Mouse (Mus musculus) cerebellum, postnatal 25 days (tissue): ENCODE measurements at regions not wholly inside any gene's neighbourhood (a gene's known extent, or its start where the extent isn't known, plus 50 kb on each side); places are given as distances from the start of the nearest gene placed in this dataset.

Source experiments
- DNase-seq, 2 experiments: peaks; one replicate each; pipeline ENCODE4 v3.0.0; 2021; ENCODE audit warnings: mixed read lengths in 2 of 2

DNA sequence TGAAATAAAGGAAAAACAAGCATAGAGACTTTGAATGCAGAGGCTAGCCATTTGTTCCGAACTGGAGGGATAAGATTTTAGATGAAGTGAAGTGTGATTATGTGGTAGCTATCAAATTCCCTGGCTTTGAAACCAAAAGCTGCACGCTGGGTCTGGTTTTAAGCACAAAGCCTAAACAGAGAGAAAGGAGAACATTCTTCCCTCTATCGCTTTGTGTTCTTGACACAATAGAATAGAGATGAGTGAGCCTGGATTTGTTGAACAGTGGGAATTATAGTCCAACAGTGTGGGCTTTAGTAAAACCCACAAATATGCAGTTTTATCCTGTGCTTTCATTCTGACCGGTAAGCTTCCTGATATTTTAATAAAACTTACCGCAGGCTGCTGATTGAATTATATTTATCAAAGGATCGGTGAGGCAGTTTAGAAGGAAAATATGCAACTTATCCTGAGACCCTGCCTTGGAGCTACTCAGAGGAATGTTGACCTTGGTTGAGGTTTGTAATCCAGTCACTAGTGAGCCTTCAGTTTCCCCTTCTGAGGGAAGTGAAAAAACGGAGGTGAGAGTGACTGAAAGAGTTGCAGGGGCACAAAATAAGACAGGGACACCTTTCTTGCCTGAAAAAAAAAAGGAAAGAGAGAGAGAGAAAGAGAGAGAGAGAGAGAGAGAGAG, 481.7 kb upstream of the Tenm4 start:
- DNase-seq, result no peak

DNA sequence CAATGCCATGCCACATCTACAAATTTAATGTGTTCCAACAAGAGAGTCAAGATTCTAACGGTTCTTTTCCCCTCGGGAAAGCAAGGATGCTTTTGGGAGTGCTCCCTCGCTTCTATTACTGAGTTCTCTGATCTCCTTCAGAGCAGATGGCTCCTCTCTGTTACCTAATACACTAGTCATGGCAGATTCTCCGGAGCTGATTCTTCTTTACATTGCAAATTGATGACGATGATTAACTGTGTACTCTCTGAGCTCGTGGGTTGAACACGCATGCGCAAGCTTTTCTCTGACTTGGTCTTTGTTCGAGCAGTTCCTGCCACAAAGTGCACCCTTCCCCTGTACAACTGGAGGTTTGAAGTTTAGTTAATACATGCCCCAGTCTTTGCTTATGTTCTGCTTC, 471.5 kb upstream of the Tenm4 start:
- no peak for DNase-seq

DNA sequence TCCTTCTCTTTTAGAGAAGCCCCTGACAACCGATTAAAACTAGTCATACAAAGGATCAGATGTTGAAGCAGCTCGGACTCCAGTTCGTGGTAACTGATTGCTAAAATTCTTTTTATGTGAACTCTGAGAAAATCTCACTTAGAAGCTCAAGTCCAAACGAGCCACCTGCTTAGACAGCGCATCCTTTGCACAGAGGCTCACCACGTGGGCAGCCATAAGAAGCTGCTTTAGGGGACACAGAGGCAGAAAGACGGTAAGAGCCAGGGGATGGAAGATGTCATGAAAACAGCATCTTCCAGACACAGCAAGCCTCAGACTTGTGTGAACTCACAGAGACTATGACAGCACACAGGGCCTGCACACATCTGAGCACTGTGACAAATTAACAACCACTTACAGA, 461.0 kb upstream of the Tenm4 start:
- DNase-seq, result no peak

DNA sequence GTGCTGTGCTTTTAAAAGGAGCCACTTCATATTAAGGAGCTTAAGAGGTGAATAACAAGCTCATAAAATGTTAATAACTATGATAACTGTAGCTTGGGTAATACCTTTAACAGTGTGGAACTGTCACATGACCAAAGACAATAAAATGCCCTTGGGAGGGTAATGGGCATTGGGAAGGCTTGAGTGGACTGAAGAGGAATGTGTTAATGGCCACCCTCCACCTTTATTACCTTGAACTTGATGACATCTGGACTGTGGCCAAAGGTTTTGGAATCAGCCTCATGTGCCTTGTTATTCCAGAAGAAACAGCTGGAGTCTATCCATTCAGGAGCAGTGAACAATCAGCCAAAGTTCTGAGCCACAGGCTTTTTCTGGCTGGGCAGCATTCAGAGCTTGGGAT, 451.0 kb upstream of the Tenm4 start:
- DNase-seq, result no peak

DNA sequence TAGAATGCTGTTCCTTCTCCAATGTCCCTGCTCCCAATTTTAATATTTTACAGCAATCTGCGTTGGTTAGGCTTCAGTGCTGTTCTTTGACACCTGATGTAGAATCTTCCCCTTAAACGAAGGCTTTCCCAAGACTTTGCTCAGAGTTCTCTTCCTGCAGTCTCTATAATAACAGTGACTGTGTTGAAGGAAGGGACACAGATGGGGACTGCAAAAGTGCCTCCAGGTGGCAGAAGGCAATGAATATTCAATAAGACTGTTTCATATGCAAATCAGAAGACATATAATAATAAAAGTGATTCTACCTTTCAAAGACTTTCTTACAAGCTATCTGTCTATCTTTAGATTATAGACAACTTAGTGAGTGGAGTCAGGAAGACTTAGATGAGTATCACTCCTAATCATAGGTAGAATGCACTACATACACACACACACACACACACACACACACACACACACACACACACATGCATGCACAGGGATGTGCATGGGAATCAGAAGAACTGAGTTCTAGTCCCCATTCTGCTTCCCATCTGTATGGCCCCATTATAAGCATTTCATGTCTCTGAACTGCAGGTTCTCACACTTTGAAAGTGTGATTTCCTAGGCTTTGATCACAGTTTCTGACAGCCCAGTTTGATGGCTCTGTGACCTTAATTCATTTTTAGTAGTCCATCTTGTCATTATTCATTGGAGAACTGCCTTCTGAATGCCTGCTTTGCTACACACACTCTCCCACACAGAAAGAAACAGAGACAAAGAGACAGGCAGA, 445.1 kb upstream of the Tenm4 start:
- no peak for DNase-seq

DNA sequence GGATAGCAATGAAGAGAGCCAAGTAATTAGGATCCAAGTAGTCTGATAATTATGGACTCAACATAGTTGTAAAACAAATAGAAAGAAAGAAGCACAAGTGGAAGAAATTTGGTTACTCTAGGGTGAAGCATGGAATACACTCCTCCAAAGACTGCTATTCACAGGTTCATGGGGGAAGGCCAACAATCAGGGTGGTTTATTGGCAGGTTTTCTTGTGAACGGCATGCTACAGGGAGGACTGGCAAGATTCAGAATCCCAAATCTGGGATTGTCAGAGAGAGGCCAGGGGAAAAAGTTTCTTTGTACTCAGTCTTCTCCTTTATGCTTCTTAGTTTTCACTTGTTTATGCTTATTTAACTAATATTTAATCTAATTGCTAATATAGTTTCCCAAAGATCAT, 437.2 kb upstream of the Tenm4 start:
- DNase-seq, result no peak

DNA sequence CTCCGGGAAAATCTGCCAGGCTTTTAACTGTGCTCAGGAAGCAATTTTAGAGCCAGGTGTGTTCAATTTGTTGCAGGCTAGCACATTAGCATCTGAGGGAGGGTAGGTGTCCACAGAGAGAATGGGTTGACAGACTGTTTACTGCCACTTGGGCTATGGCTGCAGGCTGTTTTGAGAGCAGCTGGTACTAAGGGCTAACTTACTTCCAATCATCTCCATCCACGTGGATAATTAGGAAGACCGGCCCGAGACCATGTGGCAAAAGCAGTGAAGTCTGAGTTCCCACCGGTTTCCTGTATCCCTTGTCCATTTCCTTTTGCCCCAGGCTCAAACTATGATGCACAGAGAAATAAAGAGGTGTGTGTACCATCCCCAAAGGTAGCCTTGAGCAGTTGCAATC, 436.5 kb upstream of the Tenm4 start:
- DNase-seq, result no peak

DNA sequence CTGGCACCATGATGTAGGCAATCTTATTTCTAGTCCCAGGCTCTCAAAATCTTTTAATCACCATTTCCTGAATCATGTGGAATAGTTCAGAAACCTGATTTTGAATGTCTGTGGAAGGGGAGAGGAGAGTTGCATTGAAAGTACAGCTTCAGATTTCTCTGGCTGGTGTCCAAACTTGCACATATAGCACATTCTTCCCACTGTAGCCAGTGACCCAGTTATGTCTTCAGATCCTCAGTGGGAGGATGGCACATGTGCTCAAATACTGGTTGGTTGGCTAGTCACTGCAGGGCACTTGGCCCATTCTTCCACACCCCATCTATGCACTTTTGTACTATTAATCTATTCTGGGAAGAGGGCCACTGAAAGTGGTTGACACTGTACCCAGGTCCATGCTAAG, 434.3 kb upstream of the Tenm4 start:
- peak; percentile 6 to 18 for DNase-seq

DNA sequence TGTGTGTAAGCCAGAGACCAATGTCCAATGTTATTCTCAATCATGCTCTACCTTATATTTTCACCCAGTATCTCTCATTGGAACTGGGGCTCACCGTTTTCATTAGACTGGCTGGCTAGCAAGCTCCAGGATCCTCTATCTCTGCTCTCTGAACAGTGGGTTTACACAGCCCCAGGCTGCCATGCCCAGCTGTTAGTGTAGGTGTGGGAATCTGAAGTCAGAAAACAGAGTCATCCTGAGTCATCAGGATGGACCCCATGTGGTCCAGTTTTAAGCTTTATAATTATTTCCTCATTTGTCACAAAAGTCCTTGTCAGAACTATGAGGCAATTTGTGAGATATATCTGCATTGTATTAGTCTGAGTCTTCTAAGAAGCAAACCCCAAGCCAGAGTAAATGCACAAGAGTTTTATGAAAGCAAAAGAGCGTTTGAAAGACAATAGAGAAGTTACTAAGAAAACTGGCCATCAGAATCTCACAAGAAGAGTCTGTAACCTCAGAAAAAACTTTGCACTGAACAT, 432.3 kb upstream of the Tenm4 start:
- DNase-seq, result no peak

DNA sequence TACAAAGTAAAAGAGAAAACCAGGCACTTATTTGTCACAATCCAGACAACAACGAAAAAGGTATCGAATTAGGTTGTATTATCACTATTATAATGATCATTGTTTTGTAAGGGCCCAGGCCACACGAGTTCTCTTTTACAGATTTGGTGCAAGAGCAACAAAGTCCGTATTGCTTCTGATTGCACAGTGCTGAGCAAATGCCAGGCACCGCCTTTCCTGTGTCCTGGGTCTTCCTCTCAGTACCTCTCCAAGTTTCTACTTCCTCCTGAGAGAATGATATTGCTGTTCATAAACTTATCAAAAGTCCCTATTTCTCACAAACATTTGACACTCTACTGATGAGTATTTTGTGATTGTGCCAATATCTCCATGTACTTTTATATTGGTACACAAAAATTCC, 431.3 kb upstream of the Tenm4 start:
- DNase-seq, result no peak

DNA sequence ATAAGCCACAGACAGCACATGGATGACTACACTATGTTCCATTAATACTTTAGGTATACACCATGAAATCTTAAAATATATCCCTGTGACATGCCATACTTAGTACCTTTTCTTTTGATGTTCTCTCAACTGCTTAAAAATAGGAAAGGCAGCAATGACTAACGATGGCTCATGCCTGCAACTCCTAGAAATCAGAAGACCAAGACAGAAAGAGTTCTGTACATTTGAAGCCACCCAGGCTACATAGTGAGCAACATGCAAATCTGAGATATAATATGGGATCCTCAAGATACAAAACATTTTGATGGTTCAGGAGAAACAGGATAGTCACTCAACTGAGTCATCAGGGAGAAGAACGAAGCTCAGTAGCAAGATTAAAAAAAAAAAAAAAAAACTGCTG, 412.7 kb upstream of the Tenm4 start:
- DNase-seq, result no peak

DNA sequence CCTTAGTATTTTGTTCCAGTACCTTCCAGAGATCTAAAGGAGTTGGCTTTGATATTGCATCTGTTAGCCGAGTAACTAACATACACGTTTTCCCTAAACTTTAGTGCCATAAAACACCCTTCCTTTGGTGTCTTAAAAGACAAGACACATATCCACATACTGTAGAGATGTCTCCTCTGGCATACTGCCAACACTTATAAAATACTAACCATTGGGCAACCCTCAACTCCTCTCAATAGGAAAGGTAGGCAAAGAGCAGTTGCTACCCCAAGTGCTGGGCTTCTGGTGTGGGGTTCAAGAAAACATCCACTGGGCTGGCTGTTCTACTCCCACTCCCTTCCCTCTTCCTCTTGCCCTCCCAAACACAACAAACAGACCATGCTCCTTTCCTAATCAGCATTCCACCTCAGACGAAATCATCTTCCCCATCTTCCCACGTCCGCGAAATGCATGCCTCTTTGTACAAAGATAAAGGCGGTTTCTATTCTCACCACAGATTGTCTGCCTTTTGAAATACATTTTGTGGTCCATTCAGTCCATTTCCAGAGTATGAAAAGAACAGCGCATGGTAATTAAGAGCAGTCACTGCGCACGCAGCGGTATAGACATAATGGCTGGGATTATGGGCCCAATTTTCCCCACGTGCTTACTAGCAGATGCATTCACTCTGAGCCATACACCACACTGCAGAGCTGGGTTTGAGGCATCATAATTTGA, 409.9 kb upstream of the Tenm4 start:
- DNase-seq, result no peak

DNA sequence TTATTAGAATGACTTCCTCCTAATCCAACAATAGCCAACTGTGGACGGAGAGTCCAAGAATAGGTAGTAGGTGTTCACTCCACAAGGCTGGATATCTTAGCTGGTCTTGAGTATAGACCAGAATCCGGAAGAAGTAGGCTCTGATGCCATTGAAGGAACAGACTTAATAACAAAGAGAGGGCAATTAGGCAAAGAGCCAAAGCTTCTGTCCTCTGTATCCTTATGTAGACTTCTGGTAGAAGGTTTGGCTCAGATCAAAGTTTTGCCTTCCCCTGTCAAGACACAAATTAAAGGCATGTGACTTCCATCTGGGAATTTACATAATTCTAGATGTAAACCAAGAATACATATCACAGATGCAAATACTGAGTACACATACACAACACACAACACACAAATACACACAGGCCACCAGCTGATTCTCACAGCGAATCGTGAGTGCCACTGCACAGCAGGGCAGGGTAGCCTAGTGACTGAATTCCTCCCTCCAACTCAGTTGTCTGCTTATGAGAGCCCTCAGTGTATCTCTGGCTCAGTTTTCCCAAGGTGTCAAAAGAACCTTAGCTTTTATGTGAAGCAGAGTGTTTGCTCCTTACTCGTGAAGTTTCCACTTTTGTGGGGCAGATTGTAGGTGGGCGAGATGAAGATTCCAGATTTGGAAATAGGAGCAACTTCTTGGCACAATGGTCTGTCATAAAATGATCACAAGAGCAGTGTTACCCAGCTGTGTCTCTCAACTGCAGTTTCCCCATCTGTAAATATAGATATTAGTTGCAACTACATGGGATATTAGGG, 404.5 kb upstream of the Tenm4 start:
- no peak for DNase-seq

DNA sequence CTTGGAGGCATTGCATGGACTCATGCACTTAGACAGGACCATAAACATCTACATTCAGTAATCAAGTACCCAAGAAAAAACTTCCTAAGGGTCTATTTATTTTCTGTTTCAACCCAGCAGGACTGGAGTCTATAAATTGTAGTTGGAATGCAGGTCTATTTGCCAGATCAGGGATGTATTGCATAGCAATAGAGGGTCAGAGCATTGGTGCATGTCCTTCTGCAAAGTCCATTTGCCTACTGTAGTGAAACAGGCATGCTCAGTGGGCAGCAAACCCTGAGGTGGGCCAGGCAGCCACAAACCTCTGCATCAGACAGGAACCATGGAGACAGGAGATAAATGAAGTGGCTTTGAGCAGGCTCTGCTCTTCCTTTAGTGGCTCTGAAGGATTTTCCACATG, 386.5 kb upstream of the Tenm4 start:
- no peak for DNase-seq

DNA sequence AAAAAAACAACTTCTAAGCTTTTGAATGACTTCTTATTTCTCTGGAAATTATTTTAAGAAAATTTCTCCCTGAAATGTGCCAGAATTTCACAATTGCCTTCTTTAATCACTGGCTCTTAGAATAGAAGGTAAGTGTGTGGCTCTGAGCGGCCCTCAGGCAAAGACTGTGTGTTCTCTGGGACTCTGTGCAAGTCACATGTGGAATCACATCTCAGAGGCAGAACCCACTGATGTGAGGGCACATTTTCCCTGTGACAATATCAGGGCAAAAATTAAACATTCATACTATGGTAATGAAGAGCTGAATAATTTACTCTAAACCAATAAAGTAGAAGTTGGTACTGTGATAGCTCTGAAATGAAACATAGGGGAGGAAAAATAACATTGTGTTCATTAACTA, 383.5 kb upstream of the Tenm4 start:
- DNase-seq, result no peak

DNA sequence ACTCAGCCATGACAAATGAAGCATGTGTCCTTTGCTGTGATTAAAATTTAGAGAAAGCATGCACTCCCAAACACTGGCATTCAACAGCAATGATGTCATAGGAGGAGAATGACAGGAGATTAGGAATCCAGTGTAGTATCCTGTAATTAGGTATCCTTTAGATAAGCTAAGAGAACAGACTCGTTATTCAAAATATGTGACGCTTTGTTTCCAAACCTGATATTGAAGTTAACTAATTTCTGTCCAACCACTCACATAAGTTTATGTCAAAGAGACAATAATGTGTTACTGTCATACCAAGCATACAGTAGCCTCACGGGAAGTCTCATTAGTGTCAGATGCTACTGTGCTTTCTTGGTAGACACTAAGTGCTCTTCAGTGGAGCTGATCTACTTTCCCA, 383.1 kb upstream of the Tenm4 start:
- DNase-seq, result no peak

DNA sequence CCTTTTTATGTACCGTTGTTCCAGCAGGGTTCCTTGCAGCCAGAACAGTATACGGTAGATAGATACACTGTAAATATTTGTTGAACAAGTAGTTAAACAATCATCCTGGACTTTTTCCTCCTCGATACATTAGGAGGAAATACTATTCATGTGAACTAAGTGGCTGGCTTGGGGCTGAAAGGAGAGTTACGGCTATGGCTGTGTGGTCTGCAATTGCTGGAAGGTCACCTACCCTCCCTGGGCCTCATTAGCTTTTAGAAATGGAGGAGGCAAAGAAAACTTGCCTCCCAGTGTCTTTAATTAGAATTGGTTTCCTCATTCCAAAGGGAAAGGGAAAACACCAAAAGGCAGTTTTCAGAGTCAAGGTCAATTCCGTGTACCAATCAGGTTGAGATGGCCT, 381.6 kb upstream of the Tenm4 start:
- DNase-seq, result no peak

DNA sequence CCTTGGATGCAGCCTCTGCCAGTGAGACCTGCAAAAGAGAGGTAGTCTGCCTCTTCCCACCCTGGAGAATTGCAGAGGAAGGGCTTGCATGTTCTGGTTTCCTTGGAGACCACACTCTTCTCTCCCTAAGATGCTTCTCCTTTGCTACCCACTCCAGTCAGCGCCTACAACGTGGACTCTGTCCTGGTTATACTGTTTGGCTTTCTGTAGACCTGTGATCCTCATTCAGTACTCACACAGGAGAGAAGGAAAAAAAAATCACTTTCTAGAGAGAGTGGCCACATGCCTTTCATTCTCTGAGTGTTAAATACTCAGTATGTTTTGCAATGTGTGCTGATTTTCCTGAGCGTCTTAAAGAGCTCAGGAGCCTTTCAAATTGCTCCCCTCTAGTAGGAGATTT, 372.0 kb upstream of the Tenm4 start:
- DNase-seq, result no peak

DNA sequence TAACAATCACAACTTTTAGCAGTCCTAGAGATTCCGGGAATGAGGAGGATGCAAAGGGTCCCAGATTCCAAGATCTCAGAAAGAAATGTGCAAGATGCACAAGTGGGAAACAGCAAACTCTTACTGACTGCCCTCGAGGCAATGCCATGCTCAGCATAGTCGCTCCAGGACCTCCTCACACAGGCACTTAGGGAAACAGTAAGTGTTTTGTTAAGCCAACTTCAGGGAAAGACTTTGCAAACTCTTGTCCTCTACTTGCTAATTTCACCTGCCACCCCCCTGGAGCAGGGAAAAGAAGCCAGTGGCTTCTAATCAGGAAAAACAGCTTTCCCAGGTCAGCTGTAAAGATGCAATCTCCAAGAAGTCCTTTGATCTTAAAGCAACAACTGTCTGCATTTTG, 361.4 kb upstream of the Tenm4 start:
- DNase-seq, result no peak

DNA sequence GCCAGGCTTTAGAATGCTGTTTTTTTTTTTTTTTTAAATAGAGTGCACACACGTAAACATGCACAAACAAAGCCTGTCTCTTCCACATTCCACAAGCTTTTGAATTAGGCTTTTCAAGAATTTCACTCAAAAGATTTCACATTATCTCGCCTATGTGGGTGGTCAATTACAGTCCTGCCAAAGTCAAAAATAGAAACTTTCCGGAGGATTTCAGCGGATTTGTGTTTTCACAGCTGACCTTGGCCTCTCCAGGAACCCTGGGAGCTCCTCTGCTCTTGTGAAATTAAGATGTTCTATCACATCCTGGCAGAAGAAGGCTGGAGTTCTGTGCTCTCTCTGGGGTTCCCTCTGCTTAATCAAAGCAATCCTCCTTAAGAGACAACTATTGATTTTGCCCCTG, 360.9 kb upstream of the Tenm4 start:
- DNase-seq, result no peak

DNA sequence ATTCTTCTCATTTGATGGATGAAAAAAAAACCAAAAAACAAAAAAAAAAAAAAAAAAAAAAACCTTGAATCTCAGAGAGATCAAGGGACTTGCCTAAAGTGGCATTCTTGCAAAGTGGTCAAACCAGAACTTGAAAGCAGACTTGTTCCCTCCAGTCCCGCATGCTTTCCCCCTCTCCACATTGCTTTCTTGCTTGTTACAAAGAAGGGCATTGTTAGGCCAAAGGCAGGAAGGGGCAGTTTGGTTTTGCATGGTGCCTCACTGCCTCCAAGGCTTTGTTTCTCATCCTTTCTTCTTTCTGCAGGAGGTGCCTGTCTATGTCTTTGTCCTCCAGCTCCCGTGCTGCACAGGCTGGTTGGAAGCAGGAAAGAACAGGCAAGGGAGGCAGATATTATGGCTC, 356.2 kb upstream of the Tenm4 start:
- DNase-seq, result no peak

DNA sequence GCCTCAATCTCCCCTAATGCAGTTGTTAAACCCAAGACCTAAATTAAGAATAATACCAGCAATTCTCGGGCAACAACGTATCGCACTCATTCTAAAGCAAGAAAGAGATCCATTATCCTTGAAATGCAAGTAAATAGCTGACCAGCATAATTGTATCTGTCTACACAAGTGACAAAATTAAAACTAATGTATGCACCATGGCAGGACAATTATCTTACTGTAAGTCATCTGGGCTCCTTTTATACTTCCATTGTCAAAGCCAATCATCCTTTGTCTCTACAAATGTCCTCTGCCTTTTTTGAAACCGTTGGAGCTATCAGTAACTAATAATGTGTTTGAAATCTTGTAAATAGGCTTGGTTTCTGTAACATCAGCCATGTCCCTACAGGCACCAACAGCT, 347.5 kb upstream of the Tenm4 start:
- DNase-seq, result no peak

DNA sequence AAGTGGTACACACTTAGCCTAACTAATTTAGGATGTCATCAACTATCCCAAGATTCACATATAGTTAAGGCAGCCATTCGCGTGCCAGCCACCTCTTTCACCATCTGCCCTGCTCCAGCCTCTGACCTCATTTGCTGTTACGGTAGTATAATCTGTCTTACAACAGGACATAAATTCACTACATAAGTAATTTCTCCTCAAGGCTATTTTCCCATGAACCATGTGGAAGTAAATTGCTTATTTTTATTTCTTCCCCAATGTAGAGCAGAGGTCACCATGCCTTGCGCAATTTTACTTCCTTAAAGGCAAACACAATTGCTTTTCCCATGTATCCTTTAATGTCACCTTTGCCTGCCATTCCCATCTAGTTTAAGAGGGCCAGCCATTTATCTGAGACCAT, 341.2 kb upstream of the Tenm4 start:
- DNase-seq, result no peak
